Mouse (Mus musculus) stomach, postnatal 0 days (tissue): ENCODE data around the gene Htt. TPM values are rescaled to one million over a fixed set of nuclear protein-coding genes. Genes with fewer than 3 reads are reported as not detected.

Source experiments
- ATAC-seq: fragments of 200-750 bp; cut with Nextera tagmentation; 2 replicates; pipeline ENCODE4 v1.8.0; 2017; ENCODE audit not compliant: low FRiP score, low TSS enrichment
- DNase-seq: peaks from one replicate; pipeline ENCODE4 v3.0.0-alpha.2; 2016; ENCODE audit warnings: low spot score
- H3K27ac ChIP-seq: fragments of 300-500 bp; sonication (generic); replicated peaks from 2 replicates; pipeline ENCODE4 v1.5.1; 2014; ENCODE audit warnings: mild to moderate bottlenecking, control low read depth
- H3K27me3 ChIP-seq: fragments of 300-500 bp; sonication (generic); 2 replicates; pipeline ENCODE4 v1.6.1; 2014; ENCODE audit warnings: low read length; ENCODE audit not compliant: control insufficient read depth, insufficient read depth
- H3K36me3 ChIP-seq: fragments of 300-500 bp; sonication (generic); 2 replicates; pipeline ENCODE4 v1.6.1; 2014; ENCODE audit warnings: low read length, mixed read lengths; ENCODE audit not compliant: control insufficient read depth, insufficient read depth
- H3K4me1 ChIP-seq: fragments of 300-500 bp; sonication (generic); replicated peaks from 2 replicates; pipeline ENCODE4 v1.6.1; 2014; ENCODE audit warnings: antibody characterized with exemption; ENCODE audit not compliant: control insufficient read depth, insufficient read depth
- H3K4me2 ChIP-seq: fragments of 300-500 bp; sonication (generic); replicated peaks from 2 replicates; pipeline ENCODE4 v1.6.1; 2014; ENCODE audit warnings: low read depth, mild to moderate bottlenecking, control low read depth, moderate library complexity
- H3K4me3 ChIP-seq: fragments of 300-500 bp; sonication (generic); 2 replicates; pipeline ENCODE4 v1.5.1; 2014; ENCODE audit warnings: low read depth, low read length, control low read depth
- H3K9ac ChIP-seq: fragments of 300-500 bp; sonication (generic); 2 replicates; pipeline ENCODE4 v1.6.1; 2014; ENCODE audit warnings: mild to moderate bottlenecking, low read length, control low read depth, mixed read lengths
- H3K9me3 ChIP-seq: fragments of 300-500 bp; sonication (generic); 2 replicates; pipeline ENCODE4 v1.6.1; 2016; ENCODE audit warnings: low read length; ENCODE audit not compliant: control insufficient read depth
- CTCF ChIP-seq: IDR thresholded peaks from 2 replicates; pipeline ENCODE4 v1.5.1; 2016; ENCODE audit warnings: antibody characterized with exemption, low read depth, mild to moderate bottlenecking, moderate library complexity
- EP300 ChIP-seq: optimal IDR thresholded peaks from 2 replicates; pipeline ENCODE3; 2016; ENCODE audit warnings: antibody characterized with exemption
- WGBS: fragments of 180-500 bp; shearing (Covaris S2); extraction: QIAGEN DNeasy Blood & Tissue Kit; methylation state at CpG from one replicate; pipeline ENCODE4 v1.1.7; 2014; 5-methylcytosine and 5-hydroxymethylcytosine counted together
- polyA plus RNA-seq: library from polyadenylated mRNA; unstranded; fragments of >200 nt; fragmentation: Nextera tagmentation; extraction: Ambion mirVana; gene quantifications from 2 replicates; pipeline ENCODE4 v1.2.1, GENCODE M21; 2015

Htt gene
- polyA plus RNA-seq, 1 experiment from 2014 or later, result 3.5 TPM

DNA sequence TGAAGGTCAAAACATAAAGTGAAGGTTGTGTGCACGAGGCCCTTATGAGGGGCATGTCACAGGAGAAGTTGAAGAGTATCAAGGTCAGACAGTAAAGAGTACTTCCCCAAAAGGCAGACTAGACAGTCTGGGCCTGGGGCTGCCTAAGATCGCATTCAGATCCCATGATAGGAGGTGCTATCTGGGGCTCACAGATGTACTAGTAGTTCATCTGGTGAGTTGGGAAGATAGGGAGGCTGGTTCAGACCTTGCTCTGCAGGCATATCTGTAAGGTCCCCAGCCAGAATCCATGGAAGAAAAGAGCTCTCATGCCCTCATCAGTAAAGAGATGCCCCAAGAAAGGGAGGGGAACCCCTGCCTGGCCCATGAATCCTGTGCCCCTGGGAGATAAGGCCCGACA, 157.2 kb downstream of the Htt start:
- Histone ChIP-seq H3K4me2 (no peak overlapping the region), H3K36me3 (no peaks in the 10 kb centered on the region), H3K27me3 (no peaks in the 10 kb centered on the region), H3K27ac (no peak overlapping the region), H3K4me1 (no peaks in the 10 kb centered on the region), H3K4me3 (no peak overlapping the region), H3K9ac (no peak overlapping the region), H3K9me3 (no peaks in the 10 kb centered on the region)
- ATAC-seq (no peak), DNase-seq (no peak)
- WGBS, result 82% methylated on average over 3 of the region's 3 CpGs
- TF ChIP-seq CTCF (no peak), EP300 (no peak)

DNA sequence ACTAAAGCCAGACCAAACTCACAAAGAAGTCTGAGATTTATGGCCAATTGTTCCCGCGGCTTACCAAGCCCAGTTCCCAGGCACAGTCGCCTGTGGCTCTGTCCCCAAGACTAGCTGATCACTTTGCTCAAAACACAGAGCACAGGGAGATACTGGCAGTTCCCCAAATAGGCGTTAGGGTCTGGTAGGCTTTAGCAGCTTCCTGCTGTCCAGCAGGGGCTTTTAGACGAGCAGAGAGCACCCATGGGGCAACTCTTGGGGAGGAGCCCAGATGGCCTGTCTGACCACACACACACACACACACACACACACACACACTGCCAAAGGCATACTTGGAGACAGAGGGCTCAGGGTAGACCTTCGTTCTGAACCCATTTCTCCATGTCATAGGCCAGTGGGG, 161.0 kb downstream of the Htt start:
- TF ChIP-seq EP300, result no peak
- TF ChIP-seq CTCF, result no peak
- no peak overlapping the region for H3K9ac ChIP-seq
- no peak for ATAC-seq

DNA sequence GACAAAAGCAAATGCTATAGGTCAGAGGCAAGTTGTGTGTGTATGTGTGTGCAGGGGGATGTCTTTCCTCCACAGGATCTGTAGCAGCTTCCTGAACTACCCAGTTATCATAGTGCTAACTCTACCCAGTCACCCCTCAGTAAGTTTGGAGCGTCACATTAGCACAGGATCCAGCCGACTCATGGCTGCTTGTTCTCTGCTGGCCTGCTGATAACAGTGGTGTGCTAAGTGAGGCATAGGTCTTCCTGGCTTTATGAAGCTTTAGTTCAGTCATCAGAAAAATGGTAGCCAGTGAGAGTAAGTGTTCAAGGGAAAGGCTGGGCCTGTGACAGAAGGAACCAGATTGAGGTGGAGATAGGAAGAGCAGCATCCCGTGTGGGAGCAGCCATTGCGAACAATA, 162.4 kb downstream of the Htt start:
- no peak overlapping the region for H3K9ac ChIP-seq
- no peaks in the 10 kb centered on the region for H3K4me1 ChIP-seq
- ATAC-seq (no peak), DNase-seq (no peak)
- H3K4me3 ChIP-seq, result no peak overlapping the region
- H3K4me2 ChIP-seq, result no peak overlapping the region
- WGBS, result 86% methylated on average over 4 of the region's 4 CpGs
- no peaks in the 10 kb centered on the region for H3K36me3 ChIP-seq
- no peak for TF ChIP-seq EP300
- H3K9me3 ChIP-seq, result no peaks in the 10 kb centered on the region
- no peak overlapping the region for H3K27ac ChIP-seq
- no peaks in the 10 kb centered on the region for H3K27me3 ChIP-seq

More for the DNA sequence above, 161.0 kb downstream of the Htt start:
- Histone ChIP-seq H3K36me3 (no peaks in the 10 kb centered on the region), H3K9me3 (no peaks in the 10 kb centered on the region), H3K27ac (no peak overlapping the region), H3K4me2 (no peak overlapping the region), H3K4me3 (no peak overlapping the region), H3K27me3 (no peaks in the 10 kb centered on the region), H3K4me1 (no peaks in the 10 kb centered on the region)
- DNase-seq, result no peak
- 60% methylated on average over 6 of the region's 6 CpGs for WGBS

DNA sequence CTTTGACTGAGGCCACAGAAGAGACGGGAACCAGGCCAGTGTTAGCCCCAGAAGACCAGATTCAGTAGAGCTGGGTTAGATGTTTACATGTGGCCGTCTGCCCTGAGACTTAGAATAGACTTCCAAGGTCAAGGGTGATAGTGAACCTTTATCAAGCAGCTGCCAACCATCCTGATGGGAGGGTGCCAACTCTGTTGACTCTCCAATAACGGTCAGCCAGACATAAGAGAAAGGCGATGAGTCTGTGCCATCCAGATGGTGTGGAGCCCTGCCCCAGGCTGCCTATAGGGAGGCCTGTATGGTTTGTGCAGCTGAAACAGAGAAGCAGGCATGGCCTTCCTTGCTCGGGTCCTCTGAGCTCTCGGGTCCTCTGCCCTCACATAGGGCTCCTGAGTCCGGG, 163.0 kb downstream of the Htt start:
- Histone ChIP-seq H3K27me3 (no peaks in the 10 kb centered on the region), H3K4me2 (no peak overlapping the region), H3K4me1 (no peaks in the 10 kb centered on the region), H3K9ac (no peak overlapping the region), H3K36me3 (no peaks in the 10 kb centered on the region), H3K4me3 (no peak overlapping the region), H3K9me3 (no peaks in the 10 kb centered on the region), H3K27ac (no peak overlapping the region)
- no peak for TF ChIP-seq CTCF
- no peak for TF ChIP-seq EP300
- WGBS, result 75% methylated on average over 7 of the region's 7 CpGs
- ATAC-seq (no peak), DNase-seq (no peak)

DNA sequence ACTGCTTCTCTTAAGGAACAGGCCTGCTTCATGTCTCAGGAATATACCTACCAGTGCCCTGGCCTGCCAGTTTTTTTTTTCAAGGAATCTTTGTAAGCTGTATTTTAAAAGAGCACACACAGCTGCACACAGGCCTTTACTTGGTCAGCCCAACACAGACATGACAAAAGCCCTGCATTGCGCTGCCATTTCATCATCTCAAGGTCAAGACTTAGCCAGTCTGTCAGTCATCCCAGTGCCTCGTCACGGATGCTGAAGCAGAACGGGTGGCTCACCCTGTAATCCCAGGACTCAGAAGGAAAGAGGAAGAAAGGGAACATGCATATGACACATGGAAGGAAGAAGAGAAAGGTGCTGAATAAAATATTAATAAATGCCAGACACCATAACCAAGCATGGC, 166.1 kb downstream of the Htt start:
- DNase-seq (no peak), ATAC-seq (no peak)
- Histone ChIP-seq H3K36me3 (no peaks in the 10 kb centered on the region), H3K4me2 (no peak overlapping the region), H3K27me3 (no peaks in the 10 kb centered on the region), H3K27ac (no peak overlapping the region), H3K9me3 (no peaks in the 10 kb centered on the region), H3K4me3 (no peak overlapping the region), H3K4me1 (no peaks in the 10 kb centered on the region), H3K9ac (no peak overlapping the region)
- WGBS, result 83% methylated on average over 4 of the region's 4 CpGs
- TF ChIP-seq EP300, result no peak
- no peak for TF ChIP-seq CTCF

DNA sequence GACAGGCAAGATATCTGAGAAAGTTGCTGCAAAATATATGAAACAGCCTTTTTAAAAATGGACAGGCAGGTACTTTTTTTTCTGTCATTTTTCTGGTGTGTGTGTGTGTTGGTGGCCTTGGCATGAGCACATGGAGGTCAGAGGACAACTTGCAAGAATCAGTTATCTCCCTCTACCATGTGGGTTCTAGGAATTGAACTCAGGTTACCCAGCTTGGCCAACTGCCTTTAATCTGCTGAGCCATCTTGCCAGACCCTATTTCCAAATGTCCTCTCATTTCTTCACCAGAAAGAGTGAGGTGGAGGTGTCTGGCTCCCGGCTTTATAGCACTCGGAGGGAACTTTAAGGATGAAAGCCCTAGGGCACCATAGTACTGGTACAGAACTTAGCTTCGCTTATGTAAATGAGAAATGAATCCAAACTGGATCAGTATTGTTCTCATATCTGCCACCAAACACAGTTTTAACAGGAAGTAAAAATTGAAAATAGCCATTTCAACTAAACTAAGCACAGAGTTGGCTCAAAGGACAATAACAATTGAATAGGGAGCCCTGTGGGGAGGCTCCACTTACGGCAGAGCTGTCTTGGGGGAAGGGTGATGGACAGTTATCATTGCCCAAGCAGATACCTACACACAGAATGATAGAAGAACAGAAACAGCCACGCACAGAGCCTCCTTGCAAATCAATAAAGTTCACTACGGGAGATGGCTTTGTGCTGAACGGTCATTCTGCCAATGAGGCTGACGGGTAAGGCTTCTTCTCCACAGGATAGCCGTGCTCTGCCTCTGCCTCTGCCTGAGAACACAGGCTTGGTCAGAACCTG, 168.8 kb downstream of the Htt start:
- WGBS, result 83% methylated on average over 9 of the region's 9 CpGs
- no peaks in the 10 kb centered on the region for H3K27me3 ChIP-seq
- no peak overlapping the region for H3K4me2 ChIP-seq
- H3K36me3 ChIP-seq, result no peaks in the 10 kb centered on the region
- ATAC-seq (no peak), DNase-seq (no peak)
- no peaks in the 10 kb centered on the region for H3K4me1 ChIP-seq
- H3K9ac ChIP-seq, result no peak overlapping the region
- no peak overlapping the region for H3K4me3 ChIP-seq
- no peaks in the 10 kb centered on the region for H3K9me3 ChIP-seq
- H3K27ac ChIP-seq, result no peak overlapping the region
- no peak for TF ChIP-seq CTCF
- no peak for TF ChIP-seq EP300
